Mouse (Mus musculus): Measurements from ENCODE around the gene Asap2.

DNA sequence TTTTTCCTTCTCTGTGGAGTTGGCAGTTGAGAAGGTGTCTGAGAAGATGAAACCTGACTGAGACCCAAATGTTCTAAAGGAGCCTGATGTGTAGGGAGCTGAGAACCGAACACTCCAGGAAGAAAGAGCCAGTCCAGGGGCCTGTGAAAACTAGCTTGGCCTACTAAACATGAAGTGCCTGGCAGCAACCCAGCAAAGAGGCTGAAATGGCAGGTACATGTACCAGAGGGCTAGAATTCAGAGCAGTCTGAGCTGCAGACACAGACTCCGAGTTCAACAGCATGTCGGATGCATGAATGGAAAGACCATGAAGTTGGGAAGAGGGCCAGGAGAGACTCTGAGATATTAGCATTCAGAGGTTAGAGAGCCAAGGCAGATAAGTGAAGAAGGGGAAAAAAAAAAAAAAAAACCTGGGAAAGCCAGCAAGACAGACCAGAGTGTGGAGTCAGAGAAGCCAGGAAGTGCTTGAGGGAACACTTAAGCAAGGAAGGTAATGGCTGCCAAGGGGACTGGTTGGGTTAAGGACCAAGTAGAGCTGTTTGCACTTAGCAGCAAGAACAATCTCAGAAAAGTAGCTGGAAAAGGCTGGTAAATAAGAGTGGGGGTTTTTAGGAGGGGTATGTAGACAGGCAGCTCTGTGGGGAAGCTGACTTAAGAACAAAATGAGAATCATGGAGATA lies 298.6 kb downstream of the Asap2 start:
- TF ChIP-seq CTCF (IDR thresholded peaks at IDR 0.05; ENCODE audit: borderline replicate concordance, control insufficient read depth, extremely low read depth, insufficient read depth, low read length, poor library complexity) (no peak), POLR2A (IDR thresholded peaks at IDR 0.05; ENCODE audit: control insufficient read depth, extremely low read depth, insufficient read depth, low read length, poor library complexity) (no peak)

Data from thymus, adult 2 months (tissue).